Mouse (Mus musculus) heart, adult 2 months (tissue): ENCODE data around the gene 1810010H24Rik. TPM values are rescaled to one million over a fixed set of nuclear protein-coding genes. Genes with fewer than 3 reads are reported as not detected.
"Not testable (repeated sequence)": the region's sequence is repeated elsewhere in the genome, so short reads cannot be mapped to it uniquely, and the experiment has no call there.

ENCODE experiments used
- DNase-seq, 2 experiments: peaks; one replicate each; pipeline ENCODE4 v3.0.0; 2021
- H3K27ac ChIP-seq: fragments of 200-600 bp; 2 replicates; pipeline ENCODE4 v1.8.1; 2022
- H3K27me3 ChIP-seq: fragments of 200-500 bp; 2 replicates; pipeline ENCODE4 v1.6.1; 2012; ENCODE audit warnings: mild to moderate bottlenecking, low read length, inconsistent platforms, mixed read lengths; ENCODE audit not compliant: control insufficient read depth, insufficient read depth
- H3K36me3 ChIP-seq: fragments of 200-500 bp; 2 replicates; pipeline ENCODE4 v1.6.1; 2012; ENCODE audit warnings: low read length, inconsistent platforms; ENCODE audit not compliant: control insufficient read depth, insufficient read depth
- H3K4me1 ChIP-seq: fragments of 200-500 bp; 2 replicates; pipeline ENCODE4 v1.6.1; 2011; ENCODE audit warnings: low read length; ENCODE audit not compliant: control insufficient read depth, insufficient read depth
- H3K4me3 ChIP-seq: fragments of 200-600 bp; 2 replicates; pipeline ENCODE4 v1.8.1; 2022
- H3K79me2 ChIP-seq: fragments of 200-500 bp; replicated peaks from 2 replicates; pipeline ENCODE4 v1.6.1; 2012; ENCODE audit warnings: mild to moderate bottlenecking, inconsistent platforms, low read length, moderate library complexity, mixed read lengths; ENCODE audit not compliant: control insufficient read depth, insufficient read depth
- H3K9ac ChIP-seq: fragments of 200-500 bp; 2 replicates; pipeline ENCODE4 v1.6.1; 2012; ENCODE audit warnings: low read depth, mild to moderate bottlenecking, control low read depth, inconsistent platforms, low read length, mixed read lengths
- CTCF ChIP-seq: fragments of 200-600 bp; IDR thresholded peaks from 2 replicates; pipeline ENCODE4 v1.8.1; 2022; ENCODE audit warnings: antibody characterized with exemption, mild to moderate bottlenecking, moderate library complexity
- EP300 ChIP-seq: fragments of 200-500 bp; IDR thresholded peaks from 2 replicates; pipeline ENCODE4 v1.6.1; 2011; ENCODE audit warnings: low read depth, low read length, control low read depth; ENCODE audit not compliant: insufficient read depth
- POLR2A ChIP-seq: fragments of 200-500 bp; IDR thresholded peaks from 2 replicates; pipeline ENCODE4 v1.6.1; 2011; ENCODE audit warnings: mild to moderate bottlenecking, low read depth, low read length, control low read depth; ENCODE audit not compliant: insufficient read depth
- WGBS: fragments of 180-500 bp; shearing (Covaris S2); methylation state at CpG from one replicate; pipeline ENCODE4 v1.1.7; 2018; 5-methylcytosine and 5-hydroxymethylcytosine counted together
- intact Hi-C: fragments of 180-260 bp; cut with DNase I; formaldehyde crosslinking; loops from one replicate; pipeline ENCODE4 v1.15.1; 2025
- polyA plus RNA-seq: library from polyadenylated mRNA; depleted of rRNA; stranded (reverse); fragments of >200 nt; gene quantifications from 2 replicates; pipeline ENCODE4 v1.2.3, GENCODE M21; 2012
- total RNA-seq, 2 experiments: library from RNA; stranded (reverse); gene quantifications; 2 replicates each; pipeline ENCODE4 v1.2.3; 2021

1810010H24Rik gene
- total and polyA plus RNA-seq, 3 experiments, result 1.9 to 3.0 (median 2.7) TPM

- no peak overlapping the region for H3K27ac ChIP-seq
- H3K36me3 ChIP-seq, result peaks cover 4% of the 10 kb centered on the region
These were observed 20.1 kb downstream of the 1810010H24Rik start for GRCm38 (mm10) chr11:107045546-107045945.

GRCm38 (mm10) chr11:107046766-107047620, 21.5 kb downstream of the 1810010H24Rik start:
- no peak overlapping the region for H3K4me3 ChIP-seq
- H3K27ac ChIP-seq, result no peak overlapping the region
- H3K36me3 ChIP-seq, result peaks cover 2% of the 10 kb centered on the region; the same call in 1 of the 2 replicates
- no peak overlapping the region for H3K9ac ChIP-seq
- intact Hi-C loops, result no loop called here
- WGBS, result 84% methylated on average over 15 of the region's 15 CpGs
- no peaks in the 10 kb centered on the region for H3K79me2 ChIP-seq
- peaks cover 2% of the 10 kb centered on the region; the same call in 1 of the 2 replicates for H3K4me1 ChIP-seq
- TF ChIP-seq POLR2A (no peak), CTCF (no peak), EP300 (no peak)
- no peaks in the 10 kb centered on the region for H3K27me3 ChIP-seq
- no peak for DNase-seq

More at GRCm38 (mm10) chr11:107045546-107045945, 20.1 kb downstream of the 1810010H24Rik start:
- TF ChIP-seq EP300, result no peak
- no peak for TF ChIP-seq POLR2A
- TF ChIP-seq CTCF, result no peak
- no peak for DNase-seq
- H3K4me3 ChIP-seq, result no peak overlapping the region
- H3K79me2 ChIP-seq, result no peaks in the 10 kb centered on the region
- H3K9ac ChIP-seq, result no peak overlapping the region
- 84% methylated on average over 4 of the region's 4 CpGs for WGBS
- intact Hi-C loops, result loop anchor here (2.0 kb wide), 1 partner anchor 195 kb away; no protein-coding TSS in a partner anchor
- no peaks in the 10 kb centered on the region for H3K27me3 ChIP-seq
- peaks cover 2% of the 10 kb centered on the region; the same call in 1 of the 2 replicates for H3K4me1 ChIP-seq

- no peaks in the 10 kb centered on the region for H3K36me3 ChIP-seq
- no peaks in the 10 kb centered on the region for H3K79me2 ChIP-seq
- H3K27ac ChIP-seq, result no peak overlapping the region
- no peak overlapping the region for H3K4me3 ChIP-seq
- no peak for DNase-seq
- no peaks in the 10 kb centered on the region for H3K27me3 ChIP-seq
- TF ChIP-seq CTCF (no peak), EP300 (no peak), POLR2A (no peak)
- WGBS, result 89% methylated on average over 6 of the region's 6 CpGs
- H3K4me1 ChIP-seq, result no peaks in the 10 kb centered on the region
- H3K9ac ChIP-seq, result no peak overlapping the region
- intact Hi-C loops, result no loop called here
These were observed 29.4 kb downstream of the 1810010H24Rik start for GRCm38 (mm10) chr11:107054870-107055269.

- no peak for DNase-seq
These were observed 31.9 kb downstream of the 1810010H24Rik start for GRCm38 (mm10) chr11:107057391-107057790.

GRCm38 (mm10) chr11:107059634-107060033, 34.2 kb downstream of the 1810010H24Rik start:
- H3K36me3 ChIP-seq, intact Hi-C loops, H3K27ac ChIP-seq, DNase-seq, H3K4me3 ChIP-seq, H3K79me2 ChIP-seq, H3K27me3 ChIP-seq, H3K9ac ChIP-seq, H3K4me1 ChIP-seq: not testable (repeated sequence)
- WGBS, result 95% methylated on average over 3 of the region's 3 CpGs

More at GRCm38 (mm10) chr11:107057391-107057790, 31.9 kb downstream of the 1810010H24Rik start:
- H3K36me3 ChIP-seq, result no peaks in the 10 kb centered on the region
- H3K27me3 ChIP-seq, result no peaks in the 10 kb centered on the region
- H3K4me1 ChIP-seq, result no peaks in the 10 kb centered on the region
- H3K27ac ChIP-seq, result no peak overlapping the region
- TF ChIP-seq CTCF (peak; percentile 41), POLR2A (no peak)
- H3K4me3 ChIP-seq, result no peak overlapping the region
- WGBS, result 90% methylated on average over 6 of the region's 6 CpGs
- intact Hi-C loops, result no loop called here
- no peaks in the 10 kb centered on the region for H3K79me2 ChIP-seq
- no peak overlapping the region for H3K9ac ChIP-seq

GRCm38 (mm10) chr11:107060941-107061340, 35.5 kb downstream of the 1810010H24Rik start:
- Histone ChIP-seq H3K4me1 (no peaks in the 10 kb centered on the region), H3K79me2 (no peaks in the 10 kb centered on the region), H3K27me3 (no peaks in the 10 kb centered on the region), H3K36me3 (no peaks in the 10 kb centered on the region), H3K4me3 (no peak overlapping the region), H3K27ac (no peak overlapping the region), H3K9ac (no peak overlapping the region)
- TF ChIP-seq EP300 (no peak), POLR2A (no peak), CTCF (no peak)
- intact Hi-C loops, result no loop called here
- no peak for DNase-seq
- WGBS, result 85% methylated on average over 1 of the region's 1 CpGs
